Mouse (Mus musculus): ENCODE data around the gene Rap1b.

Gene Rap1b

GRCm38 (mm10) chr10:117782056-117782455, 63.8 kb downstream of the Rap1b start:
- no peak for DNase-seq

GRCm38 (mm10) chr10:117781021-117781725, 64.7 kb downstream of the Rap1b start:
- no peak for DNase-seq

- no peak for DNase-seq
Measured at GRCm38 (mm10) chr10:117780306-117780911, 65.4 kb downstream of the Rap1b start.

- no peak for DNase-seq
Measured at GRCm38 (mm10) chr10:117779581-117780305, 66.1 kb downstream of the Rap1b start.

DNA sequence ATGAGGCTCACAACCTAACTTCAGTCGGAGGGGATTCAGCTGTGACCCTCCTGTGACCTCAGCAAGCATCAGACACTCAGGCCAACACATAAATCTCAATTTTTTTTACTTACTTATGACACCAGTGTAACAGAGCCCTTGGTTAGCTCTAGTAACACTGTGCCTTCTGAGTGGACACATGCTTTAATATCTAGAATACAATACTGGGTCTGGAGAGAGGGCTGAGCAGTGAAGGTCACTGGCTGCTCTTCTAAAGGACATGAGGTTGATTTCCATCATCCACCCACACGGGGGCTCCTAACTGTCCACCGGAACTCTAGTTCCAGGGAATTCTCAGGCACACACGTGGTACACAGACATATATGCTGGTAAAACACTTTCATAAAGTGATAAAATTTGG, 66.9 kb downstream of the Rap1b start:
- no peak for DNase-seq

DNA sequence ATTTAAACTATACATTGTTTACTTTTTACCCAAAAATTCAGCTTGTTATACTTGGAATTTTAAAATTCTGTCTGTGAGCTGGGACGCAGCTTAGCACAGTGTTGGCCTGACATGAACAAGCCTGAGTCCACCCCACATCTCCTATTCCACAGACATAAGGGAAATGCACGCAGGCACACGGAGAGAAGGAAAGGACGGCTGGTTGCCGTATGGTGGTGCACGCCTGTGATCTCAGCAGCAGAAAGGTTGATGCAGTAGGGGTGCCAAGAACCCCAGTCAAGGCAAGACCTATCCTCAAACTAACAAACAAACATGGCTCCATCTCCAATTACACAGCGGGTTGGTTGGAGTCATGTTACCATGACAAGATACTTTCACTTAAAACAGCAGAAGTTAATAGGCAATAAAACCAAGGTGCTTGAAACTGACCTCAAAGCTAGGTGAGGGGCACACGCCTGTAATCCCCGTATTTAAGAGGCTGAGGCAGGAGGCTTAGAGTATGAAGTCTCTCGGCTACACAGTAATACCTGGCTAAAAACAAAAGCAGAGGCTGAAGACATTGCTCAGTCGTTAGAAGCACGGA, 67.4 kb downstream of the Rap1b start:
- DNase-seq = no peak

DNA sequence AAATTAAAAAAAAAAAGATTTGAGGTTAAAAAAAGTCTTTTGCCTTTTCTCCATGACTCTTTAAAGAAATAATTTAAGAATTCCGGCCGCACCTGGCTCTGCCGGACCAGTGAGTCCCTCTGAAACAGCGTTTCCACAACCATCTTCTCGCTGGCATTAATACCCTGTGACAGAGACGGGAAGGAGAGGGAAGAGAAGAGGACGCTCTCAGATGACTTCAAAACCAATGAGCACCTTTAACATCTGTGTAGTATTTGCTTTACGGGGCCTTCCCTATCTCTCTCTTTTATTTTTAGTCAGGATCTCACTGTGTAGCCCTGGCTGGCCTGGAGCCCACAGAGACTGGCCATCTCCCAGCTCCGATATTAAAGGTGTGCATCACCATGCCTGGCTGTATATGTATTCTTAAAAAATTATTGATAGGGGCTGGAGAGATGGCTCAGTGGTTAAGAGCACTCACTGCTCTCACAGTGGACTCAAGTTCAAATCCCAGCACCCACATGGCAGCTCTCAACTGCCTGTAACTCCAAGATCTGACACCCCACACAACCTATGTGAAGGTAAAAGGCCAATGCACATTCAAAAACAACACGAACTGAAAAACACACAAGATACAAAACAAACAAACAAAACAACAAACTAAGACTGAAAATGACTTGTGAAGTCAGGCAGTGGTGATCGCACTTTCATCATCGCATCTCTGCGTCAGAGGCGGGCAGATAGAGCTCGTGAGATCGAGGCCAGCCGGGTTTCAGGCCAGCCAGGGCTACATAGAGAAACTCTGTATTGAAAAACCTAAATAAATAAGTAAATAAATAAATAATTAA, 68.1 kb downstream of the Rap1b start:
- DNase-seq = no peak

GRCm38 (mm10) chr10:117777103-117777470, 68.7 kb downstream of the Rap1b start:
- no peak for DNase-seq

- no peak for DNase-seq
Measured at GRCm38 (mm10) chr10:117776281-117777102, 69.3 kb downstream of the Rap1b start.

GRCm38 (mm10) chr10:117775401-117776144, 70.3 kb downstream of the Rap1b start:
- DNase-seq = no peak

DNA sequence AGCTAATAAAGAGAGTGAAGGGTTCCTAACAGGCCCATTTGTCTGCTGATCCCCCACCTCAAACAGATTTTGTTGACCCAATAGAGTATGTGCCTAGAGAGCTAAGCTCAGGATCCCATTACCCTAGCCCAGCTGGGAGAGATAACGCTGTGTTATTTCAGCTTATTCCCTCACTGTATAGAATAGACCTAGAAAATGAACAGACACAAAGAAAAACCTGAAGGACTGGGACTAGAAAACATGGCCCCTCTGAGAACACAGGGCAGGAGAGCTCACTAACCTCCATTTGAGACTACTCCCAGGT, 71.1 kb downstream of the Rap1b start:
- no peak for DNase-seq

DNA sequence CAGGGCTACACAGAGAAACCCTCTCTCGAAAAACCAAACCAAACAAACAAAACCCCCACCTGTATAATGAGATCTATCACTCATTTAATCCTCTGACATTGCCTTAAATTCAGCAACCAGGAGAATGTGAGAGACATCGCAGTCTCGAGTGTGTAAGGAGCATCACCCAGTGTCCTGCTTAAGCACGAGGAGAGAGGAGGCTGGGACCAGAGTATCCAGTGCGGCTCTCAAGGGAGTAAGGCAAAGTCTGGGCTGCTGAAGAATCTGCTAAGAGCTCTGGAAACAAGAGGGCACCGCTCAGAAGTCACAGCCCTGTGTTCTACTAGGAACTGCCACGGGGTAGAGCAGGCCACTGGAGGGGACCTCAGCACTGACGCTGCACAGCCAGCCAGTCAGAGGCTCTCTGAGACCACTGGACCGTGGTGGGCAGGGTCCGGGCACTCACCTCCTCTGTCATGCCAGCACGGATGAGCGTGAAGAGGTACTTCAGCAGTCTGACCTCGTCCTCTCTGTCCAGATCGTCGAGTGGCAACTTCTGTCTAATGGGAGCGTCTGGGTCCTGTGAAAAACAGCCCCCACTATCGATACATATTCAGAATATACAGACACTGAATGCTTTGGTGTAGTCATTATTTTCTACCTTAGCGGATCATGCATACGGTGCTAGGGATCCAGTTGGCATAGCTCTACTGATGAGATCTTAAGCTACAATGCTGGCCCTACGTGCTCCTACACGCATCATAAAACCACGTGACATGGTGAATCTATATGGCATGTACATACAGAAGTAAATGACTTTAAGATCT, 71.6 kb downstream of the Rap1b start:
- DNase-seq = no peak

DNA sequence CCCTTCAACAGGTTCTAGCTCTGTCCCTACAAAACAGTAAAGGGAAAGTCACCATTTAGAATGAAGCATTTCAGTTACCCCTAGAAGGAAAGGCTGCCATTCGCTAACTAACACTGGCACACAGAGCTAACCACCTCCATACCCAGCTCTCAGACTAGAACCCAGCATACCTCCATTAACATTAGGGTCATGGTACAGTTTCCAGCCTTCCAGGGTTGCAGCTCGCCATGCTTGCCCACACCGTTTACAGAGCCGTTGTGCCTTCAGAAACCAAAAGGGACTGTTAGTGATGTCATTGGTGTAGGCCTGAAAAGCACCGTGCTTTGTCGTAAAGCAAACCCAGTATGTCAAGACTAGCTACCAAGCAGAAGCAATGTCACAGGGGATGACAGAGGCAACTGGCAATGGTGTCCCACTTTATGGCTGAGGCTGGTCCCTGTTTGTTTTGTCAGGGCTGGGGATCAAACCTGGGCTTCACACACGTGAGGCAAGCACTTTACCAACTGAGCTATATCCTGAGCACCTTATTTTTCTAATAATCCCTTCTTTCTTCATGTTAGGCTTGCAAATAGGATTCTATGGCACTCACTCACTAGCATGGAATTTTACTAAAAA, 72.6 kb downstream of the Rap1b start:
- no peak for DNase-seq

GRCm38 (mm10) chr10:117772364-117773105, 73.3 kb downstream of the Rap1b start:
- DNase-seq = no peak

GRCm38 (mm10) chr10:117771131-117771510, 74.7 kb downstream of the Rap1b start:
- no peak for DNase-seq

GRCm38 (mm10) chr10:117770286-117771130, 75.3 kb downstream of the Rap1b start:
- DNase-seq = no peak

DNA sequence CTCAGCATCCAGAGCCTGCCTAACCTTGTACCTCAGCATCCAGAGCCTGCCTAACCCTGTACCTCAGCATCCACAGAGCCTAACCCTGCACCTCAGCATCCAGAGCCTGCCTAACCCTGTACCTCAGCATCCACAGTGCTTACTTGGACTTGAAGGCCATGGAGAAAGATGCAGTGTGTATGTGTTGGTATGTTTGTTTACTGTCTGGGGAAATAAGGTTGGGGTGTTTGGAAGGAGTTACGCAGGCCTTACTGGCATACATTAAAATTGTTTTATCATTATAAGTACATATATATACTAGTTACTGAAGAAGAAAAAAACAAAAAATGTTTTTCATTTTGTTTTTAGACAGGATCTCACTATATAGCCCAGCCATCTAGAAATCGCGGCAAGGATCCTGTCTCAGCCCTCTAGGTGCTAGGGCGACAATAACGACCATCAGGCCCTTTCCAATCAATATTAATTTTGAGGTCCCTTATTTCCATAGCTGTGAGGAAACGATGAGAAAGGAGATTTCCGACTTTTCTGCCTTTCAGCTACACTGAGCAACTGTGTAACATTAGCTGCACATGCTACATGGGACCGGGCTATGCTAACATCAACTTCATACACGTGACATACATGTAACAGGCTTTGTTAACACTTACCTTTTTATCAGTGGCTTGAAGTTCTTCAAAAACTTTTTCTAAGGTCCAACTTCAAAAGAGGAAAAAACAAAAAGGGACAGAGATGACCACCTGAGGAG, 76.1 kb downstream of the Rap1b start:
- no peak for DNase-seq

DNA sequence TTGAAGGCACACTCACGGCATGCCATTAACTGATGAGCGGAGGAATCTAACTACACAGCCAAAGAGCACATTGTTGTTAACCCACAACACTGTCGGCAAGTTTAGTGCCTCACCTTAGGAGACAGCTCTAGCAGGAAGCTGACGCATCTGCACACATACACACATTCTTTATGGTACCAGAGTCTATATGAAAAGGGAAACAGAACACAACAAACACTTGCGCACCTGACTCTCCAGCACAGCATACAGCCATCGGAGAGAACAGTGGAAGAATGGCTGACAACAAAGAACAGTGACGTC, 77.7 kb downstream of the Rap1b start:
- no peak for DNase-seq
